Mouse (Mus musculus) bone marrow, adult 2 months (tissue): ENCODE measurements at regions not wholly inside any gene's neighbourhood (a gene's known extent, or its start where the extent isn't known, plus 50 kb on each side); places are given as distances from the start of the nearest gene placed in this dataset.

Source experiments
- CTCF ChIP-seq: fragments of 200-500 bp; IDR thresholded peaks from 2 replicates; pipeline ENCODE4 v1.5.1; 2011; ENCODE audit warnings: low read length, control low read depth; ENCODE audit not compliant: control insufficient read depth, insufficient read depth
- POLR2A ChIP-seq: fragments of 200-500 bp; IDR thresholded peaks from 2 replicates; pipeline ENCODE4 v1.6.1; 2011; ENCODE audit warnings: low read depth, mild to moderate bottlenecking, control low read depth, low read length, borderline replicate concordance; ENCODE audit not compliant: control insufficient read depth

DNA sequence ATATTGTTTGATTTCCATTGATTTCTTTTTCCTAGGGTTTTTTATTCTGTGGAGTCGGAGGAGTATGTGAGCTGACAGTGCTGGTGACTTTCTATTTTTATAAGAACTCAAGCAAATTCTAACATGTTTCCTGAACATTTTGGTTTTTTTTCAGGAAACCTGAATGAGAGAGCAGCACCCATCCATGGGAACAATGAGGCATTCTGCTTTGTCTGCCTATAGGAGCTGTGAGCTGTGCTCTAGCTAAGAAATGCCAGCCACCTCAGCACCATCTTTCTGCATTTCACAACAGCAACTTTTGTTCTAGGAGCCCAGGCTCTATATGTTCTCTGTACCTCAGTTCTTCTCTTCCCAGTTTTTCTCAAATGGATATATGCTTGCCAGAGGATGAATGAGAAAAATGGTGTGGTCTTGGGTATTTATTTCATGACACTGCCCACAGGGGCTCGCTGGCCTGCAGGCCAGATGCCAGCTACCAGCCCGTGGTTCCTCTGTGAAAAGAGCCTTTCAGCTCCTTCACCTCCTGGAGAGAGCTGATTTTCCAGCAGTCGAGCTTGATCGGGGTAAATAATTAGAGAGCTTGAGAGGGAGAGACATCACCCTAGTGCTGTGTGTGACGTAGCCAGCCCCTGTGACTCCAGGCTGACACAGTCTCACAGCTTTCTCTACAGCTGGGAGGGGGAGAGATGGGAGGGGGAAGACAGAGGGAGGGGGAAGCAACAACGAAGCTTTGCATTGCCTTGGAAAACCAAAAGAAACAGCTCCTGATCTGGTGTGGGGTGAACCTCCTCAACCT, 154.1 kb upstream of the Topaz1 start:
- no peak for TF ChIP-seq CTCF
- TF ChIP-seq POLR2A, result no peak
